Mouse (Mus musculus): ENCODE measurements around the gene Spock1. TPM values are rescaled to one million over a fixed set of nuclear protein-coding genes. Genes with fewer than 3 reads are reported as not detected.

Spock1 gene
- polyA plus RNA-seq, 1 experiment from 2014 or later: 1.2 TPM

DNA sequence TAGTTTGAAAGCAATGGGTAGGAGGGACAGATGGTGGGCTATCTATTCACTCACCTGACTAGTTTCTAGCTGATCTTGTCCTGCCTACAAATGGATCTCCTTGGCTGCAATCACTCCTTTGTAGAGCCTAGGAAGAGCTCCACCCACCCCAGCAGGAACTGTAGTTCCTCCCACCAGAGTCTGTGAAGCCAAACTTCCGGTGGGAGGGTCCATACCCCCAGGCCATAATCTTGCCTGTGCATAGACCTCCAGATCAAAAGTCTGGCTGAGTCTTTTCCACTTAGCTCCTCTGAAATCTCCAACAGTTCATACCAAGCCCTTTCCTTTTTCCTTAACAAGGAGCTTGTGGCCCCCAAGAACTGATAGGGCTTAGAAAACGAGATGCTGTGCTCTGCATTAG lies 78.0 kb downstream of the Spock1 start:
- H3K27ac ChIP-seq: no peak overlapping the region
- H3K36me3 ChIP-seq (replicated peaks): no peaks in the 10 kb centered on the region
- H3K9me3 ChIP-seq: peaks cover 10% of the 10 kb centered on the region
- no peak for DNase-seq (ENCODE audit: extremely low spot score, low spot score)
- H3K4me1 ChIP-seq: no peaks in the 10 kb centered on the region
- WGBS: 44% methylated on average over 2 of the region's 2 CpGs
- H3K4me3 ChIP-seq: no peak overlapping the region
- H3K27me3 ChIP-seq (ENCODE audit: poor library complexity, severe bottlenecking): no peaks in the 10 kb centered on the region

DNA sequence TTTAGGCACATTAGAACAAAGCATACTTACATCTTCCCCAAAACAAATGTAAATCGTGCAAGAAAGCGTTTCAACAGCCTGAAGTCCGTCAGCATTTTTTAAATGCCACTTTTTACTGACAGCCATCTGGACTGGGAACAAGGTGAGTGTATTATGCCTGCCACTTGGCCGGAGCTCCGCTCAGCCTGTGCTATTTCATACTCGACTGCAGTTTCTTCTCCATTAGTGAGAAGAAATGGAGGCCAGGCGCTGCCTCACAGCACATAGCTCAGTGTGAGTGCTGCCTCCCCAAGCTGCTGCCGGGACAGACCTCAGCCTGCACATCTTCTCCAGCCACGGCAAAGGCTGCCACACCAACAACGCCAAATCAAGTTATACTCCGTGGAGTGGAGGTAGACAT lies 91.9 kb downstream of the Spock1 start:
- Histone ChIP-seq H3K4me3 (no peak overlapping the region), H3K27me3 (ENCODE audit: poor library complexity, severe bottlenecking) (no peaks in the 10 kb centered on the region), H3K27ac (no peak overlapping the region), H3K4me1 (no peaks in the 10 kb centered on the region), H3K36me3 (replicated peaks) (no peaks in the 10 kb centered on the region), H3K9me3 (peaks cover 13% of the 10 kb centered on the region; the same call in 1 of the 2 replicates)
- 91% methylated on average over 11 of the region's 11 CpGs for WGBS
- no peak for DNase-seq (ENCODE audit: extremely low spot score, low spot score)

DNA sequence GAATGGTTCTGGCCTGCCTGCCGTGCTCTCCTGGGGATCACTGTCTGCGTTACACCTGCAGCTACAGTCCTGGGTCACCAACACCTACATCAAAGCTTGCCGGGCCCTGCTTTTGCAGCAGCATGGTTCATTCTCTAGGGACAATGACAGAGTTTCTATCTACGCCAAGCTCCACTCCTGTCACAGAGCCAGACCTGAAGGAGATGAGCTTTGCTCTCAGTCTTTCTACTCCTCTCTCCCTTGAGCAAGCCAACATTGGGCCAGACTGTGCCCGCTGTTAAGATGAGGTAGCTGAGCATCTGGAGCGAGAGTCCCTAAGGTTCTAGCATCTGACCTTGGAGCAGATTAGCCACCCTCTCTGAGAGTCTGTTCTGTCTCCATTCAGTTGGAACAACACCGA lies 95.5 kb downstream of the Spock1 start:
- Histone ChIP-seq H3K27ac (no peak overlapping the region), H3K9me3 (peaks cover 7% of the 10 kb centered on the region; the same call in 1 of the 2 replicates)

GRCm38 (mm10) chr13:57811253-57811652 lies 96.9 kb downstream of the Spock1 start:
- WGBS: 87% methylated on average over 2 of the region's 2 CpGs
- no peak for DNase-seq (ENCODE audit: extremely low spot score, low spot score)
- no peaks in the 10 kb centered on the region for H3K9me3 ChIP-seq
- no peak overlapping the region for H3K4me3 ChIP-seq
- H3K27ac ChIP-seq: no peak overlapping the region
- H3K27me3 ChIP-seq (ENCODE audit: poor library complexity, severe bottlenecking): no peaks in the 10 kb centered on the region
- 0 out of 2 replicates have a peak, but pooled peaks cover 4% of the 10 kb centered on the region for H3K4me1 ChIP-seq
- no peaks in the 10 kb centered on the region for H3K36me3 ChIP-seq (replicated peaks)

More for the DNA sequence above, 95.5 kb downstream of the Spock1 start:
- no peaks in the 10 kb centered on the region for H3K4me1 ChIP-seq
- H3K4me3 ChIP-seq: no peak overlapping the region
- 91% methylated on average over 7 of the region's 7 CpGs for WGBS
- H3K36me3 ChIP-seq (replicated peaks): no peaks in the 10 kb centered on the region
- no peaks in the 10 kb centered on the region for H3K27me3 ChIP-seq (ENCODE audit: poor library complexity, severe bottlenecking)
- DNase-seq (ENCODE audit: extremely low spot score, low spot score): no peak

DNA sequence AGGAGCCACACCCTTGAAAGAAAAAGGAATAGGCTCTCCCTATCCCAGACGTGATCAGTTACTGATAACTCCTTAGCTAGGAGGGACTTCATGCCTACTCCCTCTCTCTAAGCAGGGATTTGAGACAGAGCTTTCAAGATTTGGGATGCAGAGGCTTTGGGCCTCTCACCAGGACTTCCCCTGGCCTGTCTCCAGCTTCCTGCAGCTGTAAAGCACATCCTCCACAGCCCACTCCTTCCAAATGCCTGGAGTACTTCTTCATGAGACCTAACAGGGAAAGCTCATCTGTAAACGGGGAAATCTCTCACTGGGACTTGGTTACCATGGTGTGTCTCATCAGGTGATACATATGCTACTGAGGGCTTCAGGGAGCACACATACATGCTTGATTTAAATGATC lies 97.3 kb downstream of the Spock1 start:
- H3K4me1 ChIP-seq: 0 out of 2 replicates have a peak, but pooled peaks cover 8% of the 10 kb centered on the region
- H3K27me3 ChIP-seq (ENCODE audit: poor library complexity, severe bottlenecking): no peaks in the 10 kb centered on the region
- no peaks in the 10 kb centered on the region for H3K36me3 ChIP-seq (replicated peaks)
- DNase-seq (ENCODE audit: extremely low spot score, low spot score): no peak
- H3K4me3 ChIP-seq: no peak overlapping the region
- WGBS: 81% methylated on average over 2 of the region's 2 CpGs
- no peak overlapping the region for H3K27ac ChIP-seq
- H3K9me3 ChIP-seq: no peaks in the 10 kb centered on the region

DNA sequence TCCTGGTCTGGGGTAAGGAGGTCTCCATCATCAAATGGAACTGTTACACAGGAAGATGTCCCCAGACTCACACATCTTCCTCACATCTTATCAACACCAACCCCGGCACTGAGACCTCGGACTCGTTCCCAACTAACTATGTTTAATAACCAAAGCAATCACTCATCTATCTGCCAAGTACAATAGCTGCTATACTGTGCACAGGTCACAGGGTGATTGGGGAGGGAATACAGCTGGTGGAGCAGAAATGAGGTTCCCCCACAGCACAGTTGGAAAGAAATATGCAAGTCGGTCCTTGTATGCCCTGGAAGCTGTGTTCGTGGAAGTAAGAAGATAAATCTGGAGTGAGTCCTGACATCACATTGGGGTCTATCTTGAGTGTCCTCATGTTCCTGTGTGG lies 98.0 kb downstream of the Spock1 start:
- no peak overlapping the region for H3K4me3 ChIP-seq
- no peaks in the 10 kb centered on the region for H3K36me3 ChIP-seq (replicated peaks)
- no peaks in the 10 kb centered on the region for H3K27me3 ChIP-seq (ENCODE audit: poor library complexity, severe bottlenecking)
- H3K4me1 ChIP-seq: 0 out of 2 replicates have a peak, but pooled peaks cover 11% of the 10 kb centered on the region
- 88% methylated on average over 5 of the region's 5 CpGs for WGBS
- H3K9me3 ChIP-seq: no peaks in the 10 kb centered on the region
- no peak overlapping the region for H3K27ac ChIP-seq
- no peak for DNase-seq (ENCODE audit: extremely low spot score, low spot score)

GRCm38 (mm10) chr13:57809603-57810002 lies 98.5 kb downstream of the Spock1 start:
- 93% methylated on average over 11 of the region's 11 CpGs for WGBS
- no peaks in the 10 kb centered on the region for H3K36me3 ChIP-seq (replicated peaks)
- no peaks in the 10 kb centered on the region for H3K9me3 ChIP-seq
- 0 out of 2 replicates have a peak, but pooled peaks cover 11% of the 10 kb centered on the region for H3K4me1 ChIP-seq
- DNase-seq (ENCODE audit: extremely low spot score, low spot score): no peak
- H3K4me3 ChIP-seq: no peak overlapping the region
- no peak overlapping the region for H3K27ac ChIP-seq
- H3K27me3 ChIP-seq (ENCODE audit: poor library complexity, severe bottlenecking): no peaks in the 10 kb centered on the region

- no peak for DNase-seq (ENCODE audit: extremely low spot score, low spot score)
- Histone ChIP-seq H3K36me3 (replicated peaks) (no peaks in the 10 kb centered on the region), H3K4me3 (no peak overlapping the region), H3K9me3 (no peaks in the 10 kb centered on the region), H3K27ac (no peak overlapping the region), H3K27me3 (ENCODE audit: poor library complexity, severe bottlenecking) (no peaks in the 10 kb centered on the region), H3K4me1 (0 out of 2 replicates have a peak, but pooled peaks cover 11% of the 10 kb centered on the region)
- WGBS: 91% methylated on average over 3 of the region's 3 CpGs
Measured at GRCm38 (mm10) chr13:57806816-57807215, 101.3 kb downstream of the Spock1 start.

DNA sequence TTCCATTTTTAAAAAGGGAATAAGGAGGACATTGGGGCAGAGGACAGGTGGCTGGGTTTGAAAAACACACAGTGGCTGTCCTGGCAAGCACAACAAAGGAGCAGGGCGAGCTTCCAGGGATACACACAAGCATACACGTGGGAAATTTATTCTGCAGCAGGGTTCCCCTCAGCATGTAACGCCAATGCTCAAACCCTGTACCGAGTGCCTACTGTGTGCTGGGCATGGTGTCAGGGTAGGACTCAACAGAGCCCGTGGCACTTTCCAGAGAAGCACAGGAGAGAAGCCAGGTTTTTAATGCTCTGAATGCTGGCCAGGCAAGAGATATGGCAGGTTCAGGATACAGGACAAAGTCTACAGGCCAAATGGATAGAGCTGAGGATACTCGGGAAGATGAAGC lies 101.8 kb downstream of the Spock1 start:
- WGBS: 90% methylated on average over 6 of the region's 6 CpGs
- no peaks in the 10 kb centered on the region for H3K36me3 ChIP-seq (replicated peaks)
- no peaks in the 10 kb centered on the region for H3K9me3 ChIP-seq
- DNase-seq (ENCODE audit: extremely low spot score, low spot score): no peak
- 0 out of 2 replicates have a peak, but pooled peaks cover 11% of the 10 kb centered on the region for H3K4me1 ChIP-seq
- H3K27me3 ChIP-seq (ENCODE audit: poor library complexity, severe bottlenecking): no peaks in the 10 kb centered on the region
- no peak overlapping the region for H3K27ac ChIP-seq
- H3K4me3 ChIP-seq: no peak overlapping the region

- H3K9me3 ChIP-seq: no peaks in the 10 kb centered on the region
- no peaks in the 10 kb centered on the region for H3K36me3 ChIP-seq (replicated peaks)
- H3K4me3 ChIP-seq: no peak overlapping the region
- WGBS: 96% methylated on average over 2 of the region's 2 CpGs
- no peak overlapping the region for H3K27ac ChIP-seq
- H3K4me1 ChIP-seq: peaks cover 4% of the 10 kb centered on the region
- DNase-seq (ENCODE audit: extremely low spot score, low spot score): no peak
- no peaks in the 10 kb centered on the region for H3K27me3 ChIP-seq (ENCODE audit: poor library complexity, severe bottlenecking)
Measured at GRCm38 (mm10) chr13:57798633-57799032, 109.5 kb downstream of the Spock1 start.

- peaks cover 4% of the 10 kb centered on the region for H3K4me1 ChIP-seq
- whole genome bisulfite sequencing: 92% methylated on average over 10 of the region's 10 CpGs
- DNase-seq (ENCODE audit: extremely low spot score, low spot score): no peak
- H3K9me3 ChIP-seq: no peaks in the 10 kb centered on the region
- no peaks in the 10 kb centered on the region for H3K36me3 ChIP-seq (replicated peaks)
- H3K4me3 ChIP-seq: no peak overlapping the region
- no peak overlapping the region for H3K27ac ChIP-seq
- H3K27me3 ChIP-seq (ENCODE audit: poor library complexity, severe bottlenecking): no peaks in the 10 kb centered on the region
Measured at GRCm38 (mm10) chr13:57796951-57797692, 111.0 kb downstream of the Spock1 start.

GRCm38 (mm10) chr13:57793643-57794240 lies 114.4 kb downstream of the Spock1 start:
- no peak overlapping the region for H3K4me3 ChIP-seq
- no peaks in the 10 kb centered on the region for H3K36me3 ChIP-seq (replicated peaks)
- WGBS: 95% methylated on average over 12 of the region's 12 CpGs
- H3K4me1 ChIP-seq: peaks cover 26% of the 10 kb centered on the region
- no peaks in the 10 kb centered on the region for H3K27me3 ChIP-seq (ENCODE audit: poor library complexity, severe bottlenecking)
- no peaks in the 10 kb centered on the region for H3K9me3 ChIP-seq
- no peak overlapping the region for H3K27ac ChIP-seq
- DNase-seq (ENCODE audit: extremely low spot score, low spot score): no peak

GRCm38 (mm10) chr13:57789796-57790195 lies 118.3 kb downstream of the Spock1 start:
- 46% methylated on average over 5 of the region's 5 CpGs for WGBS
- H3K4me3 ChIP-seq: no peak overlapping the region
- no peak overlapping the region for H3K27ac ChIP-seq
- H3K9me3 ChIP-seq: peaks cover 7% of the 10 kb centered on the region; the same call in 1 of the 2 replicates
- no peak for DNase-seq (ENCODE audit: extremely low spot score, low spot score)
- no peaks in the 10 kb centered on the region for H3K36me3 ChIP-seq (replicated peaks)
- H3K27me3 ChIP-seq (ENCODE audit: poor library complexity, severe bottlenecking): no peaks in the 10 kb centered on the region
- peaks cover 32% of the 10 kb centered on the region for H3K4me1 ChIP-seq

Measured in forebrain, embryonic 10.5 days (tissue).